Mouse (Mus musculus): ENCODE results near the gene Clca4b.

GRCm38 (mm10) chr3:144886957-144887356 lies 45.4 kb downstream of the Clca4b start:
- TF ChIP-seq GATA1 (IDR thresholded peaks at IDR 0.05; ENCODE audit: borderline replicate concordance, low read length) (no peak), FLI1 (IDR thresholded peaks at IDR 0.05; ENCODE audit: low read length) (no peak)
